Mouse (Mus musculus) neural tube, embryonic 11.5 days (tissue): ENCODE data around the gene Pole3. TPM values are rescaled to one million over a fixed set of nuclear protein-coding genes. Genes with fewer than 3 reads are reported as not detected.

Source experiments
- ATAC-seq: fragments of 200-750 bp; cut with Nextera tagmentation; 2 replicates; pipeline ENCODE4 v1.8.0; 2017; ENCODE audit warnings: moderate number of reproducible peaks, mild to moderate bottlenecking, moderate TSS enrichment, moderate library complexity; ENCODE audit not compliant: insufficient read depth, low FRiP score, low TSS enrichment
- DNase-seq: peaks from one replicate; pipeline ENCODE4 v3.0.0-alpha.2; 2015; ENCODE audit warnings: low spot score
- H3K27ac ChIP-seq: fragments of 300-500 bp; sonication (generic); 2 replicates; pipeline ENCODE4 v1.5.1; 2014; ENCODE audit warnings: low read depth, mild to moderate bottlenecking, low read length
- H3K27me3 ChIP-seq: fragments of 300-500 bp; sonication (generic); 2 replicates; pipeline ENCODE4 v1.6.1; 2014; ENCODE audit warnings: mild to moderate bottlenecking, low read length, mixed read lengths; ENCODE audit not compliant: control insufficient read depth, insufficient read depth
- H3K36me3 ChIP-seq: fragments of 300-500 bp; sonication (generic); 2 replicates; pipeline ENCODE4 v1.6.1; 2014; ENCODE audit warnings: mild to moderate bottlenecking, low read length, moderate library complexity, mixed read lengths; ENCODE audit not compliant: control insufficient read depth, insufficient read depth
- H3K4me1 ChIP-seq: fragments of 300-500 bp; sonication (generic); 2 replicates; pipeline ENCODE4 v1.6.1; 2014; ENCODE audit warnings: low read length, mixed read lengths; ENCODE audit not compliant: control insufficient read depth, insufficient read depth
- H3K4me2 ChIP-seq: fragments of 300-500 bp; sonication (generic); 2 replicates; pipeline ENCODE4 v1.6.1; 2014; ENCODE audit warnings: low read depth, mild to moderate bottlenecking, moderate library complexity
- H3K4me3 ChIP-seq: fragments of 300-500 bp; sonication (generic); 2 replicates; pipeline ENCODE4 v1.5.1; 2014; ENCODE audit warnings: low read depth, low read length
- H3K9ac ChIP-seq: fragments of 300-500 bp; sonication (generic); 2 replicates; pipeline ENCODE4 v1.6.1; 2014; ENCODE audit warnings: mild to moderate bottlenecking, low read length
- H3K9me3 ChIP-seq: fragments of 300-500 bp; sonication (generic); 2 replicates; pipeline ENCODE4 v1.6.1; 2016; ENCODE audit warnings: low read length; ENCODE audit not compliant: control insufficient read depth
- WGBS: fragments of 180-500 bp; shearing (Covaris S2); extraction: QIAGEN DNeasy Blood & Tissue Kit; methylation state at CpG from one replicate; pipeline ENCODE4 v1.1.7; 2014; 5-methylcytosine and 5-hydroxymethylcytosine counted together
- polyA plus RNA-seq: library from polyadenylated mRNA; unstranded; fragments of >200 nt; fragmentation: Nextera tagmentation; extraction: Ambion mirVana; gene quantifications from 2 replicates; pipeline ENCODE4 v1.2.1, GENCODE M21; 2014

Pole3 gene
- polyA plus RNA-seq, 1 experiment from 2014 or later, result 108 TPM

DNA sequence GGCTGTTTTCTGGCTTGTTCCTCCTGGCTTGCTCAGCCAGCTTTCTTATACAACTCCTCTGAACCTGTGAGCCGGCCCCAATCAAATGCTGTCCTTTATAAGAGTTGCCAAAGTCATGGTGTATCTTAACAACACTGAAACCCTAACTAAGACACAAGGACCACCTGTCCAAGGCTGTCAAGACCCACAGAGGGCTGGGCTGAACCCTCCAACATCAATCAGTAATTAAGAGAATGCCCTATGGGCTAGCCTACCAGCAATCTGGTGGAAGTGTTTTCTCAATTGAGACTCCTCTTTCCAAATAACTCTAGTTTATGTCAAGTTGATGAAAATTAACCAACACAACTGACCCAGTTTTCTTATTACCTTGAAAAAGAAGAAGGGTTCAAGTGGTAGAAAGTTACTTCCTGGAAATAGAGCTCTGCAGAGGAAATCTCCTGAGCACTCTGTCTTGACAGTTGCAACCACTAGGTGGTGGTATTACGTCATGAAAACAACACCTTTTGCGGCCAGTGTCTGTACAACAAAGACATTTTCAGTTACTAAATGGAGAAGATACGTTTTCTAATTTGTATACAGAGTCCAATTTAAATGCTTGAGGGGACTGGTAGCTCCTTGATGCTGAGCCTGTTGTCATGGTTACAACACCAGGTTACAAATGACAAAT lies 36.2 kb upstream of the Pole3 start:
- WGBS, result 25% methylated on average over 4 of the region's 4 CpGs
- Histone ChIP-seq H3K36me3 (no peaks in the 10 kb centered on the region), H3K9ac (no peak overlapping the region), H3K4me3 (no peak overlapping the region), H3K4me2 (no peak overlapping the region), H3K27me3 (no peaks in the 10 kb centered on the region), H3K9me3 (no peaks in the 10 kb centered on the region), H3K27ac (no peak overlapping the region), H3K4me1 (no peaks in the 10 kb centered on the region)
- peak; percentile 67; the same call in 1 of the 2 replicates for ATAC-seq
- peak; percentile 79 for DNase-seq

DNA sequence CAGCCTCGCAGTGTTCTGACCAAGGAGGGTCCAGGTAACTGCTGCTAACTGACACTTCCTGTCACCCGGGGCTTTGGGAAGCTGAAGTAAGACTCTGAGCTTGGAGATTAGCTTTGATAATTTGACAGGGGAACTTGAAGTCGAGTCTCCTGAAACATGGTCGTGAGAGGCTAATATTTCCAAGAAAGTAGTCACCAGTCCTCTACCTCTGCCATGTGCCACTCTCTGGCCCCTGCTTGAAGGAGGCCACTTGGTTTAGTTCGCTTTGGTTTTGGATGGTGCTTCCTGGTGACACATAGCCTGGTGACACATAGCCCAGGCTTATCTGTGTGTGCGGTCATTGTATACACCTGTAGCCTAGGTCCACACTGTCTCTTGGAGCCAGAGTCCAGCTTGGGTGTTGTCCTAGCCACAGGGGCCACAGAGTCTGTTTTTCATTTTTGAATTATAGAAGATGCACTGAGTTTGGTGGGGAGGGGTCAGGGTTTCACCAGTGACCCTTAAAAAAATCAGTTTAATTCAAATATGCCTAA lies 35.0 kb upstream of the Pole3 start, which contains the start of gene Rgs3:
TSS of gene Rgs3 (plus strand) at position 51 of the 533 bp plus-strand sequence.
- H3K4me2 ChIP-seq, result no peak within 1 kb of the TSS
- H3K4me1 ChIP-seq, result no peaks in the 10 kb centered on the region
- H3K27ac ChIP-seq, result no peak within 1 kb of the TSS
- WGBS, result 63% methylated on average over 6 of the region's 6 CpGs
- no peaks in the 10 kb centered on the region for H3K9me3 ChIP-seq
- no peaks in the 10 kb centered on the region for H3K27me3 ChIP-seq
- no peak for ATAC-seq
- H3K9ac ChIP-seq, result no peak within 1 kb of the TSS
- H3K4me3 ChIP-seq, result no peak within 1 kb of the TSS
- no peaks in the 10 kb centered on the region for H3K36me3 ChIP-seq
- no peak for DNase-seq

DNA sequence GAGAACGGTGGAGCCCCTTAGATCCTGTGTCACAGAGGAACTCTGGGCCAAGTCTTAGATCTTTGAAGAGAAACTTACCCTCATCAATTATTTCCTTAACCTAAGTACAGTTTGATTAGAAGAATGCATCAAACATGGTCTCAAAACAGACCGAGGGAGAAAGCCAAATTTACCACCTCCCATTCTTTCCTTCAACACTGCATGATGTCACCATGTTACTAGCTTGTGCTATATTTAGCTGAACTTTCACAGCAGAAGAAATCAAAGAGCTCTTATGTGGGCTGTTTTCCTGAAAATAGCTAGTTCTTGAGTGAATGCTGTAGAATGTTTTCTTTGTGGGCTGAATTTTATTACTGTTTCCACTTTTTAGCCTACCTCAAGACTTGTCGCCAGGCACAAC lies 32.6 kb upstream of the Pole3 start:
- 75% methylated on average over 3 of the region's 3 CpGs for WGBS
- Histone ChIP-seq H3K36me3 (no peaks in the 10 kb centered on the region), H3K27me3 (no peaks in the 10 kb centered on the region), H3K9ac (no peak overlapping the region), H3K27ac (no peak overlapping the region), H3K9me3 (no peaks in the 10 kb centered on the region), H3K4me3 (no peak overlapping the region), H3K4me1 (no peaks in the 10 kb centered on the region), H3K4me2 (no peak overlapping the region)
- ATAC-seq, result no peak
- no peak for DNase-seq

DNA sequence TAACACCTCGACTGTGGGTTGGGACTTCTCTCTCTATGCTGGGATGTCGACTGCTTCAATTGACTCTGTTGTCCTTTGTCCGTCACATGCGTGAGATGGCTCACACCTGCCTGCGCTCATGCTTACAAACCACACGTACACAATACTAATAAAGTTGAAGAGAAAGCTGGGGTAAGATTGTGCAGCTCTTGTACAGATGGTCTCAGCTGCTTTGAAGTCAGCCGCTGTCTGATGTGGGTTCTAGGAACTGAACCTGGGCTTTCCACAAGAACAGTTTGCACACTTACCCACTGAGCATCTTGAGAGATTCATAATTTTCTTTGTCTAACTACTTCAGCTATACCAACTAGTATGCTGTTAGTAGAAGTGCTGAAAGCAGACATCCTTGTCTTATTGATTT lies 27.1 kb upstream of the Pole3 start:
- no peak overlapping the region for H3K27ac ChIP-seq
- H3K27me3 ChIP-seq, result no peaks in the 10 kb centered on the region
- 87% methylated on average over 7 of the region's 7 CpGs for WGBS
- H3K4me1 ChIP-seq, result no peaks in the 10 kb centered on the region
- no peaks in the 10 kb centered on the region for H3K9me3 ChIP-seq
- ATAC-seq, result no peak
- no peak overlapping the region for H3K9ac ChIP-seq
- H3K4me3 ChIP-seq, result no peak overlapping the region
- no peaks in the 10 kb centered on the region for H3K36me3 ChIP-seq
- H3K4me2 ChIP-seq, result no peak overlapping the region
- DNase-seq, result no peak

DNA sequence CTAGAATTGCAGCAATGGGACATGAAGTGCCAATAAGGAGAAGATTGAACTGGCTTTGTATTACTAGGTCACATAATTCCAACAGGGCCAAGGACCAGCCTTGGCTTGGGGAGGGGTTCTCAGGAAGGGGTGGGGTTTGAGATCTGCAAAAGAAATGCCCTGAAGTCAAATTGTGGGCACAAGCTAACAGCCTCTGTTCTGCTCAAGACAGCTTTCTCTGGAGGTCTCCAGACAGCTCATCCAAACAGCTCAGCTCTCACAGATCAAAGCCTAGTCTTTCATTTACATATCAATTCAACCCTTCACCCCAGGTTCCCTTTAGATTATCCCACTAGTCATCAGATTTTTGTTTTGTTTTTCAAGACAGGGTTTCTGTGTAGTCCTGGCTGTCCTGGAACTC lies 19.9 kb upstream of the Pole3 start:
- Histone ChIP-seq H3K9ac (no peak overlapping the region), H3K4me3 (no peak overlapping the region), H3K4me1 (no peaks in the 10 kb centered on the region), H3K4me2 (no peak overlapping the region), H3K36me3 (no peaks in the 10 kb centered on the region), H3K27ac (no peak overlapping the region), H3K27me3 (no peaks in the 10 kb centered on the region), H3K9me3 (no peaks in the 10 kb centered on the region)
- DNase-seq (no peak), ATAC-seq (no peak)

DNA sequence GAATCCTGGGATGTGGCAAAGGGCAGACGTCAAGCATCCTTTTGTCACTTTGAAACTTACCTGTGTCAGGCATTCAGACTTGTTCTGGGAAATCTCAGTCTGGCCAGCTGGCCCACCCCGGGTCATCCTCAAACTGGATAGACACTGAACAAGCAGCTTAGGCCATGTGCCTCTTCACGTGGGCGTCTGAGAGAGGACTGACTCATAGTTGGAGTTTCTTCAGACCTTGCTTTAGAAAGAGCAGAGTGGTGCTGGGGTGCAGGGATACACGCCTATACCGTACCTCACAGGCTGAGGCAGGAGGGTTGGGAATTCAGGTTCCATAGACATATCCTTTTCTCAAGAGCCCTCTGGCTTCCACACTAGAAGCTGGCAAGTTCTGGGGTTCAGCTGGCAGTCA lies 18.9 kb upstream of the Pole3 start:
- 92% methylated on average over 6 of the region's 6 CpGs for WGBS
- no peak for DNase-seq

DNA sequence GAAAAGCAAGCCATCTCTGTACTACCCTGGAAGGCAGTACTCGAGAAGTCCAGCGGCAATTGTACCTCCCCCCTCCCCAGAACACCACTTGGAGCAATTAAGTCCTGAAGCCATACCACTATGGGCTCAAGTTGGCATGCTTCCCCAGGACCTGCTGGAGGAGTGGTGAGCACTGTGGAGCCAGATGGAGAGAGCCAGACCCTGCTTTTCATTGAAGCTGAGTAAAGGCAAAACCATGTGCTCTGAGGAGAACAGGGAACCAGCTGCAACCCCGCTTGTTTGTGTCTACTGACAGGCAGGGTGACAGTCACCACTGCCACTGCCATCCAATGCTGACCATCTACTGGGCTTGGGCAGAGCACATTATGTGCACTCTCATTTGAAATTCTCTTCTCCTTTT lies 16.9 kb upstream of the Pole3 start:
- H3K36me3 ChIP-seq, result no peaks in the 10 kb centered on the region
- no peak overlapping the region for H3K4me3 ChIP-seq
- WGBS, result 71% methylated on average over 3 of the region's 3 CpGs
- no peak overlapping the region for H3K4me2 ChIP-seq
- H3K9ac ChIP-seq, result no peak overlapping the region
- H3K4me1 ChIP-seq, result no peaks in the 10 kb centered on the region
- no peak overlapping the region for H3K27ac ChIP-seq
- ATAC-seq (no peak), DNase-seq (no peak)
- H3K27me3 ChIP-seq, result no peaks in the 10 kb centered on the region
- H3K9me3 ChIP-seq, result no peaks in the 10 kb centered on the region

More for the DNA sequence above, 18.9 kb upstream of the Pole3 start:
- no peak overlapping the region for H3K9ac ChIP-seq
- no peak overlapping the region for H3K4me2 ChIP-seq
- H3K4me3 ChIP-seq, result no peak overlapping the region
- no peaks in the 10 kb centered on the region for H3K27me3 ChIP-seq
- no peaks in the 10 kb centered on the region for H3K36me3 ChIP-seq
- no peaks in the 10 kb centered on the region for H3K9me3 ChIP-seq
- no peaks in the 10 kb centered on the region for H3K4me1 ChIP-seq
- ATAC-seq, result no peak
- H3K27ac ChIP-seq, result no peak overlapping the region

DNA sequence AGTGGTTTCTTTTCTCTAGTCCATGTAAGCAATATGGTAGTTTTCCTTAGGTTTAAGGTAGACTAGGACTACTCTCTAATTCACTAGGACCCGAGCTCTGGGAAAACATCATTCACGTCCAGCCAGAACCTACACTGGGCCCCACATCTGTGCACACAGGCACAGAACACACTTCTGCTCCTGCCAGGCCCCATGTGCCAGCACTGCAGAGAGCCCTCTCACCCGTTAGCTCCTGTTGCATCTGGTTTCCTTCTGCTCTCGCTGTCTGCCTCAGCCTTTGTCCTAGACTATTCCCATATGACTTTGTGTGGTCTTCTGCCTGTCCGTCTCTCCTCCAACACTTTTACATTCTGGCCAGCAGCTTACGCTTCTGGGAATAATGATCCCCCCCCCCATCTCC lies 8.9 kb upstream of the Pole3 start:
- ATAC-seq, result no peak
- H3K27me3 ChIP-seq, result no peaks in the 10 kb centered on the region
- no peak overlapping the region for H3K27ac ChIP-seq
- H3K9me3 ChIP-seq, result no peaks in the 10 kb centered on the region
- H3K4me2 ChIP-seq, result no peak overlapping the region
- H3K36me3 ChIP-seq, result no peaks in the 10 kb centered on the region
- H3K4me1 ChIP-seq, result no peaks in the 10 kb centered on the region
- no peak overlapping the region for H3K4me3 ChIP-seq
- 86% methylated on average over 6 of the region's 6 CpGs for WGBS
- H3K9ac ChIP-seq, result no peak overlapping the region
- DNase-seq, result no peak

DNA sequence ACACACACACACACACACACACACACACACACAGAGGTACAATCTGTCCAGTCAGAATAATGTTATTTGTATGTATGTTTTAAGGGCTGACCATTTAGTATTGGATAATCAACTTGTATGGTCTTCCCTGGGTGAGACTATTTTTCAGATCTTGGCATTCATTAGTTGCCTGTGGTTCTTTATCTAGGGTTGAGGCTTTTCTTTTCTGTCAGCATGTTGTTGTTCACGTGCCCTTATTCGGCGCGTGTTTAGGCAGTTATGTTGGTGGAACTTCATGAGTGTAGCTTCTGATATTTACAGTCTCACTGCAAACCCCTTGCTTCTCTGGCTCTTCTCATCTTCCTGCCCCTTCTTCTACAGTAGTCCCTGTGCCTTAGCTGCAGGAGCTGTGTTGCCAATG lies 2.8 kb upstream of the Pole3 start:
- H3K27ac ChIP-seq, result no peak overlapping the region
- 87% methylated on average over 4 of the region's 4 CpGs for WGBS
- H3K4me1 ChIP-seq, result peaks cover 2% of the 10 kb centered on the region; the same call in 1 of the 2 replicates
- 0 out of 2 replicates have a peak, but pooled peaks cover 2% of the 10 kb centered on the region for H3K36me3 ChIP-seq
- H3K27me3 ChIP-seq, result no peaks in the 10 kb centered on the region
- H3K9me3 ChIP-seq, result no peaks in the 10 kb centered on the region
- DNase-seq (no peak), ATAC-seq (no peak)
- no peak overlapping the region for H3K4me2 ChIP-seq
- H3K4me3 ChIP-seq, result no peak overlapping the region
- no peak overlapping the region for H3K9ac ChIP-seq
